In the genomic region with DNA sequence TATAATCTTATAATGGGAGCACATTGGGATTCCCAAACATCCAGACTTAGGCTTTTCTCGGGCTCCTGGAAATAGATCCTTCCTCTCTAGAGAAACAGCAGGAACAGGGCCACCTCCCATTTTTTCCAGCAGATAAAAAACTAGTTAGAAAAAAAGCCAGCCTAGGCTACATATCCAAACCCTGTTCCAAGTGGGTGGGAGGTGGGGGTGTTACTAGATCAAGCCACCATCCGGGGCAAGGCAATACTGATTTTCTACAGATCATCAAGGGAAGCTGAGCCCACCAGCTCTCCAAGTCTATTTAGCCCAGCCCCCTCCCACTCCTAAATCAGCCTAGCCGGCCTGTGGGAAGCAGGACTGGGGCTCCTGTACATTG, we compare ENCODE assay signal across 8 mouse cellular contexts. TPM values are rescaled to one million over a fixed set of nuclear protein-coding genes. Genes with fewer than 3 reads are reported as not detected.
DNase-seq lines count a peak whose midpoint lies in the region; ATAC-seq and TF ChIP-seq lines count a peak whose summit lies in the region.

No protein-coding gene starts in this region.

- no peak for TF ChIP-seq EP300 in liver, postnatal 0 days (IDR thresholded peaks at IDR 0.05; ENCODE audit: low read depth)

- 55% methylated on average over 3 of the region's 3 CpGs for WGBS in hindbrain, embryonic 12.5 days
- WGBS in liver, postnatal 0 days (ENCODE audit: insufficient replicate concordance), result 31% methylated on average over 3 of the region's 3 CpGs
- WGBS in cerebellum, adult 2 months, result 86% methylated on average over 3 of the region's 3 CpGs

- H3K27me3 ChIP-seq in G1E (ENCODE audit: insufficient read depth, low read length), result no peaks in the 10 kb centered on the region
- H3K27me3 ChIP-seq in hindbrain, embryonic 12.5 days, result no peaks in the 10 kb centered on the region
- no peaks in the 10 kb centered on the region for H3K27me3 ChIP-seq in liver, postnatal 0 days (ENCODE audit: insufficient read depth, low read length)
- no peaks in the 10 kb centered on the region for H3K27me3 ChIP-seq in cerebellum, adult 2 months (ENCODE audit: control insufficient read depth, insufficient read depth, low read length)

- no peak for TF ChIP-seq CTCF in G1E (IDR thresholded peaks at IDR 0.05; ENCODE audit: low read depth, low read length)
- TF ChIP-seq CTCF in cortical plate, adult 2 months (IDR thresholded peaks at IDR 0.05; ENCODE audit: extremely low read depth, insufficient read depth, low read length), result no peak
- TF ChIP-seq CTCF in liver, postnatal 0 days (IDR thresholded peaks at IDR 0.05; ENCODE audit: low read depth), result no peak
- no peak for TF ChIP-seq CTCF in cerebellum, adult 2 months (IDR thresholded peaks at IDR 0.05; ENCODE audit: borderline replicate concordance, insufficient read depth, low read depth, low read length)

- no peak for ATAC-seq in G1E (ENCODE audit: extremely low read depth, insufficient number of reproducible peaks, low FRiP score, poor library complexity, severe bottlenecking)
- no peak for ATAC-seq in hindbrain, embryonic 12.5 days (ENCODE audit: low FRiP score)
- no peak for ATAC-seq in liver, postnatal 0 days

- peak overlapping the region; percentile 92 for H3K4me2 ChIP-seq in hindbrain, embryonic 12.5 days (replicated peaks)
- H3K4me2 ChIP-seq in liver, postnatal 0 days (ENCODE audit: low read depth, low read length), result peak overlapping the region; percentile 98

- peak overlapping the region; percentile 76 for H3K4me3 ChIP-seq in G1E (ENCODE audit: low read depth, low read length)
- H3K4me3 ChIP-seq in cortical plate, adult 2 months (ENCODE audit: insufficient read depth, low read length), result 0 out of 2 replicates have a peak overlapping the region, but pooled peaks have one; percentile 19
- no peak overlapping the region for H3K4me3 ChIP-seq in hindbrain, embryonic 12.5 days
- H3K4me3 ChIP-seq in liver, postnatal 0 days (ENCODE audit: low read depth, low read length), result peak overlapping the region; percentile 70
- no peak overlapping the region for H3K4me3 ChIP-seq in cerebellum, adult 2 months (replicated peaks; ENCODE audit: insufficient read depth, low read depth, low read length)

- no peaks in the 10 kb centered on the region for H3K9me3 ChIP-seq in G1E (replicated peaks)
- H3K9me3 ChIP-seq in hindbrain, embryonic 12.5 days (replicated peaks), result no peaks in the 10 kb centered on the region
- no peaks in the 10 kb centered on the region for H3K9me3 ChIP-seq in liver, postnatal 0 days (ENCODE audit: low read length)

- peaks cover 57% of the 10 kb centered on the region for H3K4me1 ChIP-seq in G1E (ENCODE audit: insufficient read depth, low read depth, low read length)
- H3K4me1 ChIP-seq in cortical plate, adult 2 months (ENCODE audit: control insufficient read depth, insufficient read depth, low read length), result 0 out of 2 replicates have a peak, but pooled peaks cover 2% of the 10 kb centered on the region
- peaks cover 31% of the 10 kb centered on the region for H3K4me1 ChIP-seq in hindbrain, embryonic 12.5 days
- peaks cover 35% of the 10 kb centered on the region for H3K4me1 ChIP-seq in liver, postnatal 0 days (ENCODE audit: insufficient read depth)
- H3K4me1 ChIP-seq in cerebellum, adult 2 months (ENCODE audit: control insufficient read depth, insufficient read depth, low read length), result no peaks in the 10 kb centered on the region; the same call in 1 of the 2 replicates

- TF ChIP-seq POLR2A in cortical plate, adult 2 months (IDR thresholded peaks at IDR 0.05; ENCODE audit: extremely low read depth, insufficient read depth, low read length), result no peak
- TF ChIP-seq POLR2A in cerebellum, adult 2 months (IDR thresholded peaks at IDR 0.05; ENCODE audit: borderline replicate concordance, insufficient read depth, low read length), result no peak

- intact Hi-C loops in gastrocnemius, postnatal 14 days (cut with DNase I; ENCODE audit: low total_unique reads), result no loop called here

- peaks cover 67% of the 10 kb centered on the region for H3K36me3 ChIP-seq in G1E (replicated peaks)
- peaks cover 27% of the 10 kb centered on the region for H3K36me3 ChIP-seq in hindbrain, embryonic 12.5 days
- H3K36me3 ChIP-seq in liver, postnatal 0 days (replicated peaks; ENCODE audit: insufficient read depth, low read length), result peaks cover 27% of the 10 kb centered on the region

- 0 out of 2 replicates have a peak overlapping the region, but pooled peaks have one; percentile 9 for H3K9ac ChIP-seq in hindbrain, embryonic 12.5 days
- H3K9ac ChIP-seq in liver, postnatal 0 days (replicated peaks), result peak overlapping the region; percentile 74

- no peak for DNase-seq in G1E (ENCODE audit: low spot score)
- no peak for DNase-seq in liver, postnatal 0 days
- no peak for DNase-seq in cerebellum, adult 11 months
- DNase-seq in cerebellum, adult 2 months, result no peak
- DNase-seq in gastrocnemius, postnatal 14 days, result no peak
- DNase-seq in cerebellum, adult 8-10 months, result no peak

- H3K27ac ChIP-seq in cortical plate, adult 2 months (ENCODE audit: insufficient read depth, low read length), result peak overlapping the region; percentile 4
- no peak overlapping the region for H3K27ac ChIP-seq in hindbrain, embryonic 12.5 days
- H3K27ac ChIP-seq in liver, postnatal 0 days (ENCODE audit: low read depth), result peak overlapping the region; percentile 73
- H3K27ac ChIP-seq in cerebellum, adult 2 months (ENCODE audit: insufficient read depth, low read length), result no peak overlapping the region

RNA-seq across cellular contexts. Expression of a gene that starts 2.0 kb away (rescaled TPM):
- total RNA-seq in G1E (2014; fragmentation: Nextera tagmentation), result 23.6 and 28.7 TPM in 2 replicates
- 3.9 and 4.4 TPM in 2 replicates for total RNA-seq in G1E (2017)
- polyA plus RNA-seq in G1E (2012), result 13.6 and 22.4 TPM in 2 replicates
- 6.5 and 6.8 TPM in 2 replicates for polyA plus RNA-seq in cortical plate, adult 2 months (2012; rRNA removed)
- polyA plus RNA-seq in hindbrain, embryonic 12.5 days (2016; fragmentation: Nextera tagmentation; extraction: Ambion mirVana), result 8.8 and 9.3 TPM in 2 replicates
- 4.3 and 5.0 TPM in 2 replicates for polyA plus RNA-seq in liver, postnatal 0 days (2015; fragmentation: Nextera tagmentation; extraction: Ambion mirVana)
- 6.5 and 7.5 TPM in 2 replicates for polyA plus RNA-seq in cerebellum, adult 2 months (2012; rRNA removed)
- 10 to 100 TPM in 1 of 2 experiments, 1 to 10 TPM in 1; 8.5 to 11.8 TPM for total RNA-seq in gastrocnemius, postnatal 14 days (2021)

RNA-seq across cellular contexts. Expression of a gene that starts 28.2 kb away (rescaled TPM):
- 12.3 and 18.0 TPM in 2 replicates for total RNA-seq in G1E (2014; fragmentation: Nextera tagmentation)
- 10.5 and 11.3 TPM in 2 replicates for total RNA-seq in G1E (2017)
- polyA plus RNA-seq in G1E (2012), result 30.6 and 32.9 TPM in 2 replicates
- 42.3 and 44.0 TPM in 2 replicates for polyA plus RNA-seq in cortical plate, adult 2 months (2012; rRNA removed)
- polyA plus RNA-seq in hindbrain, embryonic 12.5 days (2016; fragmentation: Nextera tagmentation; extraction: Ambion mirVana), result 38.7 and 39.1 TPM in 2 replicates
- polyA plus RNA-seq in liver, postnatal 0 days (2015; fragmentation: Nextera tagmentation; extraction: Ambion mirVana), result 7.4 and 8.7 TPM in 2 replicates
- 38.6 and 38.9 TPM in 2 replicates for polyA plus RNA-seq in cerebellum, adult 2 months (2012; rRNA removed)
- 10 to 100 TPM; 24.2 to 25.8 TPM for total RNA-seq in gastrocnemius, postnatal 14 days (2021)

RNA-seq across cellular contexts. Expression of a gene that starts 29.0 kb away (rescaled TPM):
- total RNA-seq in G1E (2014; fragmentation: Nextera tagmentation) (40.3 and 67.7 TPM in 2 replicates), G1E (2017) (33.8 and 38.9 TPM in 2 replicates)
- polyA plus RNA-seq in G1E (2012), result 62.4 and 64.4 TPM in 2 replicates
- polyA plus RNA-seq in cortical plate, adult 2 months (2012; rRNA removed), result 291 and 307 TPM in 2 replicates
- 180 and 183 TPM in 2 replicates for polyA plus RNA-seq in hindbrain, embryonic 12.5 days (2016; fragmentation: Nextera tagmentation; extraction: Ambion mirVana)
- polyA plus RNA-seq in liver, postnatal 0 days (2015; fragmentation: Nextera tagmentation; extraction: Ambion mirVana), result 15.9 and 18.4 TPM in 2 replicates
- polyA plus RNA-seq in cerebellum, adult 2 months (2012; rRNA removed), result 158 and 160 TPM in 2 replicates
- total RNA-seq in gastrocnemius, postnatal 14 days (2021), result 10 to 100 TPM; 22.6 to 29.3 TPM

RNA-seq across cellular contexts. Expression of a gene that starts 30.4 kb away (rescaled TPM):
- 0.30 TPM in 1 of 2 replicates, not detected in the other for total RNA-seq in G1E (2014; fragmentation: Nextera tagmentation)
- total RNA-seq in G1E (2017), result 0.05 and 0.12 TPM in 2 replicates
- 0.28 and 0.30 TPM in 2 replicates for polyA plus RNA-seq in G1E (2012)
- 169 and 184 TPM in 2 replicates for polyA plus RNA-seq in cortical plate, adult 2 months (2012; rRNA removed)
- 9.0 and 10.4 TPM in 2 replicates for polyA plus RNA-seq in hindbrain, embryonic 12.5 days (2016; fragmentation: Nextera tagmentation; extraction: Ambion mirVana)
- polyA plus RNA-seq in liver, postnatal 0 days (2015; fragmentation: Nextera tagmentation; extraction: Ambion mirVana), result 0.09 TPM in 2 replicates
- 60.8 and 68.2 TPM in 2 replicates for polyA plus RNA-seq in cerebellum, adult 2 months (2012; rRNA removed)
- 1 to 10 TPM; 3.9 to 7.1 TPM for total RNA-seq in gastrocnemius, postnatal 14 days (2021)

RNA-seq across cellular contexts. Expression of a gene that starts 46.9 kb away (rescaled TPM):
- total RNA-seq in G1E (2014; fragmentation: Nextera tagmentation) (not detected in 2 replicates), G1E (2017) (0.23 TPM in 1 of 2 replicates, not detected in the other)
- not detected in 2 replicates for polyA plus RNA-seq in G1E (2012)
- 8.3 and 10.9 TPM in 2 replicates for polyA plus RNA-seq in cortical plate, adult 2 months (2012; rRNA removed)
- 12.1 and 13.6 TPM in 2 replicates for polyA plus RNA-seq in hindbrain, embryonic 12.5 days (2016; fragmentation: Nextera tagmentation; extraction: Ambion mirVana)
- polyA plus RNA-seq in liver, postnatal 0 days (2015; fragmentation: Nextera tagmentation; extraction: Ambion mirVana), result 0.15 and 0.20 TPM in 2 replicates
- polyA plus RNA-seq in cerebellum, adult 2 months (2012; rRNA removed), result 10.0 and 14.0 TPM in 2 replicates
- total RNA-seq in gastrocnemius, postnatal 14 days (2021), result under 1 TPM; 0.47 to 0.66 TPM

Comparison
In these comparisons a context has a peak if more than half of its experiments do, and no peak if none do; other contexts are left out.
1. H3K4me3 ChIP-seq: peak in G1E (single experiment), cortical plate, adult 2 months (single experiment) and liver, postnatal 0 days (single experiment); none in hindbrain, embryonic 12.5 days (single experiment) and cerebellum, adult 2 months (single experiment).
2. H3K27ac ChIP-seq: peak in cortical plate, adult 2 months (single experiment) and liver, postnatal 0 days (single experiment); none in hindbrain, embryonic 12.5 days (single experiment) and cerebellum, adult 2 months (single experiment).